Mouse (Mus musculus) CH12.LX (cell line): ENCODE data around the gene Cycs.
"Not testable (repeated sequence)": the region's sequence is repeated elsewhere in the genome, so short reads cannot be mapped to it uniquely, and the experiment has no call there.

Experiments
- ELF1 ChIP-seq: IDR thresholded peaks from 2 replicates; pipeline ENCODE4 v1.6.1; 2014; ENCODE audit warnings: low read depth, mild to moderate bottlenecking, inconsistent platforms, low read length, improper control_type of control experiment
- ETS1 ChIP-seq: conservative IDR thresholded peaks from 2 replicates; pipeline ENCODE4 v1.6.1; 2012; ENCODE audit warnings: low read depth, mild to moderate bottlenecking, inconsistent platforms, low read length, improper control_type of control experiment, moderate library complexity
- MAX ChIP-seq: IDR thresholded peaks from 2 replicates; pipeline ENCODE4 v1.6.1; 2011; ENCODE audit warnings: low read length, improper control_type of control experiment
- NRF1 ChIP-seq: IDR thresholded peaks from 2 replicates; pipeline ENCODE4 v1.6.1; 2014; ENCODE audit warnings: low read depth, mild to moderate bottlenecking, inconsistent platforms, low read length, improper control_type of control experiment, moderate library complexity

DNA sequence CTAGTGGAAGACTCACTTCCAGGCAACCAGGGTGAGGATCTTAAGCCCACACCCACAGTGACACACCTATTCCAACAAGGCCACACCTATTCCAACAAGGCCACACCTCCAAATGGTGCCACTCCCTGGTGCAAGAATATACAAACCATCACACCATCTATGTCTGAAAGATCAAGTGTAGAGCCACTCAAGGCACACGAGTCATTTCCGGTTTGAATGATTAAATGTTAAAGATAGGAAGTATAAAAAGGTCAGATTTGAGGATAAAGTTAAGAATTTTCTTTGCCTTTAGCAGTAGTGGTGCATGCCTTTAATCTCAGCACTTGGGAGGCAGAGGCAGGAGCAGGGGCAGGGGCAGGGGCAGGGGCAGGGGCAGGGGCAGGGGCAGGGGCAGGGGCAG is 12.1 kb downstream of the Cycs start:
- TF ChIP-seq NRF1, MAX, ELF1, ETS1: not testable (repeated sequence)
